Mouse (Mus musculus) heart, postnatal 36 days (tissue): ENCODE data around the gene Tcap. TPM values are rescaled to one million over a fixed set of nuclear protein-coding genes. Genes with fewer than 3 reads are reported as not detected.

Experiments
- DNase-seq, 2 experiments: peaks; one replicate each; pipeline ENCODE4 v3.0.0; 2021 to 2022
- intact Hi-C: fragments of 180-260 bp; cut with DNase I; formaldehyde crosslinking; loops from one replicate; pipeline ENCODE4 v1.15.1; 2025
- total RNA-seq, 2 experiments: library from RNA; stranded (reverse); gene quantifications; 2 replicates each; pipeline ENCODE4 v1.2.3; 2021

Tcap gene
- total RNA-seq, 2 experiments from 2014 or later, result 1,783 to 3,188 TPM

- intact Hi-C loops, result no loop called here
- DNase-seq, result no peak
These were observed 29.9 kb upstream of the Tcap start for GRCm38 (mm10) chr11:98353651-98354211.

- intact Hi-C loops, result no loop called here
These were observed 29.2 kb upstream of the Tcap start for GRCm38 (mm10) chr11:98354445-98354844.

DNA sequence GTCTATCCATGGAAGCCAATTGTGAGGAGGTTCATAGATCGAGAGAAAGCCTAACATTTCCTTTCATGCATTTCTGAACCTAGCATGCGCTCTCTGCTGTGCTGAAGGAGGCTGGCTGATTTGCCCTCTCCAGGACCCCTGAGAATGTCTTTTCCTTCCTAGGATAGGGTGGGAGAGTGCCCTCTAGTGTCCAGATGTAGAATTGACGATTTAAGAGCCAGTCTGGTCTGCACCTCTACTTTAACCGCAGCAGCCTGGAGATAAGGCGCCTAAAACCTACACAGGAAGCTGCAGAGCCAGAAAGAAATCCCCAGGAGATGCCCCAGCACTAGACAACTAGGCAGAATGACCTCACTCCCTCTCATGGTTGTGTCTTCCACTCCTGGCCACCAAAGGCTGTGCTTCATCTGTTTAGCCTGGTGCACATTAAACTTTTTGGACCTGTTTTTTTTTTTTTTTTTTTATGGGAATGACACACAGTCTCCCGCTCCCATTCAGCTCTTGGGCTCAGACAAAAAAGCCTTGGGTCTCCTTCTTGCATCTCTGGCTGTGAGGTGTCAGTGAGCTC is 27.8 kb upstream of the Tcap start:
- intact Hi-C loops, result no loop called here
- peak in 1 of 2 experiments; percentile 56 for DNase-seq

More at GRCm38 (mm10) chr11:98354445-98354844, 29.2 kb upstream of the Tcap start:
- no peak for DNase-seq

DNA sequence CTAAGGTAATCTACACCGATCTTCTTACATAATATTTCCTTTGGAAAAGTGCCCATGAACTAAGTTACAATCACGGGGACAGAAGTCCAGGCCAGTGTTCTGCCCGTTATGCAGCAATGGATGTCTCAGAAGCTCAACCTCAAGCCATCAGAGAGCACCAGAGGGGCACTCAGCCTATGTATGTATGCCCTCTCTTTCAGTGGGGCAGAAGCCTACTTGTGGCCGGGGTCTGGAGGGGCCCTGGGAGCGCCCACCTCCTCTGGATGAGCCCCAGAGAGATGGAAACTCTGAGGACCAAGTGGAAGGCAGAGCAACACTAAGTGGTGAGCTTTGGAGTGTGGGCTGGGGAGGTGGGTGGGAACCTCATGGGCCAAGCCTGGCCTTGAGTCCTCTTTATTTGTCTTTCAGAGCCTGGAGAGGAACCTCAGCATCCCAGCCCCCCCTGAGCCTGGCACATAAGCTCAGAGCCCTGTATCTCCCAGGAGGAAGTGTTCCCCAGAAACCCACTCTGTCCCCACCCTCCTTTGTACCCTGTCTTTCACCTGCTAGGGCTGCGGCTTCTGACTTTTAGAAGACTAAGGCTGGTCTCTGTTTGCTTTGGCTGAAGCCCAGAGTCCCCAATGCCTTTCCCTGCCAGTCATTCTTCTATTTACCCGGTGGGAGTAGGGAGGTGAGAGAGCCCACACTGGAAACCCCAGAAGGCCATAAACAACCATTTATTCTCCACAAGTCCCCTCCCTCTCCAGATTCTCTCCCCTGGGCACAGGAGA is 26.8 kb upstream of the Tcap start:
- DNase-seq, result no peak
- intact Hi-C loops, result no loop called here

DNA sequence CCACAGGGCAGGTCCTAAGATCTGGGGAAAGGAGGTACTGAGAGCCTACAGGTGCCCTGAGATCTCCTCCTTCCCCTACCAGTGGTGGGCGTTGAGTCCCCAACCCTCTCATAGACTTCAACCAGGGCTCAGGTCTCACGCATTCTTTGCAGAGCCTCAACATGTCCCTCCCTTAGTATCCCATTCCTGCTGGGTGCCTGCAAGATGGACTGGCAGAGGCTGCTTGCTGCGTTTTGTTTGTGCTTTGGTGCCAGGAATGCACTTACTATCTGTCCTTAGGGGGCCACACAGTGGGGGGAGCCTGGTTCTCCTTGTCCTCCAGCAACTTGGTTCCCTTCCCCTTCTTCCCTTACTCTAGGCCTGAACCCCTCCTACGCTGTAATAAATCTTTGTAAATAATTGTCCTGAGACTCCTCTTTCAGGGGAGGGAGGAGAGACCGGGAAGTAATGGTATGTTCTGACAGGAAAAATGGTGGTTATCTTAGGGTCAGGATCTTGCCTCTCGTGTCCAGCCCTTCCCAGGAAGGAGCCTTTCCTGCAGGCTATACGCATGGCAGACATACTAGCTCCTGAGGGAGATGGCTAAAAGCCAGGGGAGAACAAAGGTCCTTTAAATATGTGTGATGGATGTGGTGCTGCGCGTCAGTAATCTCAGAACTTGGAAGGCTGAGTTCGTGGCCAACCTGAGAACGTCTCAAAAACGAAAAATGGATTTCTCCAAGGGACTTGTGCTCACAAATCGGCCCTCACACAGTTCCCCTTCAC is 26.0 kb upstream of the Tcap start:
- DNase-seq, result no peak
- intact Hi-C loops, result no loop called here

- intact Hi-C loops, result no loop called here
- peak; percentile 88 to 89 for DNase-seq
These were observed 25.2 kb upstream of the Tcap start, which contains the start of gene Stard3 for GRCm38 (mm10) chr11:98358161-98359083. TSS of gene Stard3 (plus strand) at chr11:98358368.

DNA sequence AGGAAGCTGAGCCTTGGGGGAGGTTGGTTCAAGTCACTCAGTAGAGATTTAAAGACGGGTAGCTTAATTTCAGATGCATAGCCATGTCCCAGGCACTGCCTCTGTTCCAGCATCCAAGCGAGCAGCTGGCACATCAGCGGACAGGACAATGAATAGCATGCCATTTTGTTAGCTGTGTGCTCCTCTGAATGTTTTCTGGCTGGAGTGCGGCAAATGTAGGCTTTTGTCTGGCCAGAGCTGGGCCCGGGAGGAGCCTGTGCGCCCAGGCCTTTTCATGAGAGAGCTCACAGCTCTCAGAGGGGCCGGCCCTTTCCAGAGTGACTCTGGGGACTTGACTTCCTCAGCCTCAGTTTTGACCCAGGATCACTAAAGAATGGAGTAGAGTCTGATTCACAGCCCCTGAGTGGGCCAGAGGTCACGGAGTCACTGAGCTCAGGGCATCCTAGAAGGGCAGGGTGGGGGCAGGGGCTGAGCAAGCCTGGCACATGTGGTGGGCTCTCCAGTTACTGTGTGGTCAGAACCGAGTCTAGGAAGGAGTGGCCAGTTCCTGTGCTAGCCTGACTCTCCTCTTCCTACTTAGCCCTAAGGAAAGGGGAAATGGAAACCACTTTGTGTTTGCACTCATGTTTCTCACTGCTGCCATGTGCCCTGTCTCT is 22.6 kb upstream of the Tcap start:
- intact Hi-C loops, result no loop called here
- DNase-seq, result no peak

- no peak for DNase-seq
- intact Hi-C loops, result no loop called here
These were observed 19.8 kb upstream of the Tcap start for GRCm38 (mm10) chr11:98363817-98364216.

GRCm38 (mm10) chr11:98364410-98364809 is 19.2 kb upstream of the Tcap start:
- intact Hi-C loops, result no loop called here
- no peak for DNase-seq

DNA sequence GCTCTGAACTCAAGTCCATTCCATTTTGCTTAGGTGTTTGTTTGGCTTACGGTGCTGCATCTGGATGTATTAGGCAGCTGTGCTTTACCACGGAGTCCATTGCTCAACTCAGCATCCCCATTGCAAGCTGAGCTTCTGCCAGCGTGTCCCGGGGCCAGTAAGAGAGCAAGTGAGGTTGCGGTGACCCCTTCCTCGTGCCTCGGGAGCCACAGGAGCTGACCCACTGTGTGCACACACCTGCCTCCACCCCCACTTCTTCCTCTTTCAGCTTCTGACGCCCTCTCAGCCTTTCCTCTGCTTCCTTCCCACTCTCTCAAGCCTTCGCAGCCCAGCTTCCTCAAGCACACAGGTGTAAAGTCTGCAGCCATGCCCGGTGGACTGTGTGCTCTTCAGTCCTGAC is 17.3 kb upstream of the Tcap start:
- intact Hi-C loops, result no loop called here
- no peak for DNase-seq

DNA sequence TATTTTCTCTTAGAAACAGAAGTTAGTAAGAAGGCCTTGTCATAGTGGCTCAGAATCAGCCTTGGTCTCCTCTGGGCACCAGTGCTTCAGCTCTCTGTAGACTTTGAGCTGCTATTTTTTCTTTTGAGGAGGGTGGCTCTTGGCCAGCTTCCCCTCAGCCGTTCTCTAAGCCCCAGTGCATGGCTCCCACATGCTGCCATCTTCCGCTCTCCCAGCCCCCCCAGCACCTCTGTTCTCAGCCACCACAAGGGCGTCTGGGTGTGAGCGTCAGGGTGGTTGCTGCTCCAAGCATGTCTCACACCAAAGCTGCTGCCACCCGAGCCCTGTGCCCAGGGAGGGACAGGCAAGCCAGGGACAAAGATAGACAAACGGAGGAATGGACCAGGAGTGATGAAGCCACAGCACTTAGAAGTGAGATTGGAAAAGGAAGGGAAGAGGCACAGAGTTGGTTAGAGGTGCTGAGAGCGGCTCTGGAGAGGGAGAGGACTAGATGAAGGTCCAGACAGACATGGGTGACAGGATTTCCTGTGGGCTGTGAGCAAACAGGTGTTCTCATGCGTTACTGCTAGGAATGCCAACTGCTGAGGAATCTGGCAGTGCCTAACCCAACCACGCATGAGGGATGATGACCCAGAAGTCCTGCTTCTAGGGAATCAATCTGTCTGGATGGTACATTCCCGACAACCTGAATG is 16.3 kb upstream of the Tcap start:
- DNase-seq, result no peak
- intact Hi-C loops, result no loop called here

DNA sequence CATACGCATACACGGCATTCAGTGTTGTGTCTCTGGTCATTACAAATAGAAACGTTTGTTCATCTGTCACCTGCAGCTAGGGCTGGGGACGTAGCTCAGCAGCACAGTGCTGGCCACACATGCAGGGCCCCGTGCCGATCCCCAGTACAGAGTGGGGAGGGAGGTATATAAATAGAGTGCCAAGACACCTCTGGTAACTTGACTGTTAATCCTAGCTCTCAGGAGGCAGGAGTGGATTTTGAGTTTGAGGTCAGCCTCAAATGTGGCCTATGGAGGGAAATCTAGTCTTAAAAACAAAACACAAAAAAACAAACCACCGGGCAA is 15.8 kb upstream of the Tcap start:
- intact Hi-C loops, result no loop called here
- DNase-seq, result no peak

DNA sequence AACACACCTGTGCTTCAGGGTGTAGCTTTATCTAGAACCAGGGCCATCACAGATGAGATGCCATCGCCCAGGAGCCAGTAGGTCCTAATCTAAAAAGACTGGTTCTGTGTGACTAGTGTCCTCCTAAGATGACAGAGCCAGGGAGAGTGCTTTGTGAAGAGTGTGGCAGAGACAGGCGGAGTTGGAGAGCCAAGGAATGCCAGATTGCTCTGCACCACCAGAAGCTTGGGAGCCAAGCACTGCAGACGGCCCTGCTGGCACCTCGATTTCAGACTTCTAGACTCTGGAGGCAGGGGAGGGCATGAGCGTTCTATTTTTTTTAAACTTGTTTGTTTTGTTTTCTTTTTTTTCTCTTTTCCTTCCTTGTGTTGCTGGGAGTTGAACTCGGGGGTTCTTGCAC is 14.3 kb upstream of the Tcap start:
- no peak for DNase-seq
- intact Hi-C loops, result no loop called here

- no peak for DNase-seq
- intact Hi-C loops, result no loop called here
These were observed 13.0 kb upstream of the Tcap start for GRCm38 (mm10) chr11:98370588-98370987.

DNA sequence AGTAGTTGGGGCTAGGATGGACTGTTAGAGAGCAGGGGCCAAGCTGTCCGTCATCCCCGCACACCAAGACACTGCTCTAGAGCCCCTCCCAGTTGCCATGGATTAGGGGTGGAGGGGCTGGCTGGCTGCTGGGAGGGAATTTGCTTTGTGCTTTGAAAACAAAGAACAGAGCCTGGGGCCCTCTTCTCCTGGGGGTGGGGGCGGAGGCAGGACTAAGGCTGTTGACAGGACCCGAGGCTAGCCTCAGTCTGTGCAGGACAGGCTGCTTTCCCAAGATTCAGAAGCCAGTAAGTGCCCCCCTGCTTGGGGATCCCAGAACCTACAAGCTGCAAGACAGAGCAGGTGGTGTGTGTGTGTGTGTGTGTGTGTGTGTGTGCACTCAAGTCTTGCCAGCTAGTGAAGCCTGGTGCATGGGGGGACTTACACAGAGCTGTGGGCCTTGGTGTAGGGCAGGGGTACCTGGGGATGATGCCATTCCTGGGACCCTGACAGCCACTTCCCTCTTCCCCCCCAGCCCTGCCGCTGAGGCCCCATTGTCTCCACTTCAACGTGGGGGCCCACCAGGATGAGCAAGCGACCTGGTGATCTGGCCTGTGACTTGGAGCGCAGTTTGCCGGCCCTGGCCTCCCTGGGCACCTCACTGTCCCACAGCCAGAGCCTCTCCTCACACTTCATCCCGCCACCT is 11.9 kb upstream of the Tcap start:
- intact Hi-C loops, result loop anchor here (1.0 kb wide), 1 partner anchor 29 kb away; no protein-coding TSS in a partner anchor
- DNase-seq, result no peak

- peak in 1 of 2 experiments; percentile 64 for DNase-seq
- intact Hi-C loops, result loop anchor here (1.0 kb wide), 1 partner anchor 30 kb away; no protein-coding TSS in a partner anchor
These were observed 11.2 kb upstream of the Tcap start for GRCm38 (mm10) chr11:98372406-98372805.

DNA sequence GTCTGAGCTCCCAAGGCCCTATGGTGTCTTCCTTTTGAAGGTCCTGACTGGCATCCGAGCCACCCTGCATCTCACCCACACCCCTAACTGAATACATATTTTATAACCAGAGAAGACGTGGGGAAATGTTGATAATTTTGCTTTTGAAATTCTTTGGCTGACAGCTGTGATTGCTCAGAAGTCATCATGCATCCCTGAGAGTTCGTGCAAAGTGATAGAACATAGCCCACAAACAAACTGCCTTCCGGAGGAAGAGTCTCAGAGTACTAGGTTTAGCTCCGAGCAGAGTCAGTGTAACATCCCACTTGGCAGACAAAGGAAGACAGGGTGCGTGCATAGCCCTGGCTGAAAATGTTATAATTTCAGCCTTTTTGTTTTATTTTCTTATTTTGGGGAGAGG is 10.4 kb upstream of the Tcap start:
- no peak for DNase-seq

DNA sequence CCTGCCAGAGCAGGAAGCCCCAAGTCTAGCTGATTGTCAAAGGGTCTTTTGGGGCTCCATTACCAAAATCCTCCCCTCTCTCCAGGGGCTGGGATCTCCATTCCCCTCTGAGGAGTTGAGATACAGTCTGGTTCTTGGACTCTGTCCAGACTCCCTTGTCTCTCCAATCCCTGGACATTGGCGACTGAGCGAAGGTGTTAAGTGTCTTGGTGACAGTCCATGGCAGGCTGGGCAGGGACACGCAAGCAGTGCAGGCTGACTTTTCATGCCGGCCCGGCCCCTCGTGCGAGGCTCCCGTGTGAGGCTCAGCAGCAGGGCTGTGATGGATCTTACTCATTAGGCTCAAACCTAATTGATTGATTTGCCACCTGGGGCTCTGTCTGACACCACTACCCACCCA is 9.3 kb upstream of the Tcap start:
- DNase-seq, result peak in 1 of 2 experiments; percentile 43
- intact Hi-C loops, result no loop called here

More for the DNA sequence above, 10.4 kb upstream of the Tcap start:
- intact Hi-C loops, result no loop called here
